Mouse (Mus musculus) kidney, adult 18-20 months (tissue): ENCODE measurements at regions not wholly inside any gene's neighbourhood (a gene's known extent, or its start where the extent isn't known, plus 50 kb on each side); places are given as distances from the start of the nearest gene placed in this dataset.
A peak's percentile ranks its signal among the peaks of the same experiment; 100 is the strongest.

Experiments
- DNase-seq: peaks from one replicate; pipeline ENCODE4 v3.0.0; 2021

DNA sequence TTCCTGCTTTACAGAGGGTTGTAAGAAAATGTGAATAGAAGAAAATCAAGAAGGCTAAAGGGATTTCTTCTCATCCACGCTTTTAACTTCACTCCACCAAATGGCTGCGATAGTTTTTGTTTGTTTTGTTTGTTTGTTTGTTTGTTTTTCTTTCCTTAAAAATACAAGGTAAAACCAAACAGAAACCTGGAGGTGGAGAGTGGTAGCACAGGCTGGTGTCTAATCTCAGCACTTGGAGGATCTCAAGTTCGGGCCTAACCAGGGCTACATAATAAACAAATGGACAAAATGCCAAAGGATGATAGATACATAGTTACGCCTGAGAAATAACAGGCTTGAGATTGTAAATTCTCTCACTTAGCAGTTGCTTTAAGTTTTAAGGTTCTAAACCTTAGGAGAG is 50.8 kb upstream of the Mboat1 start:
- DNase-seq: no peak

DNA sequence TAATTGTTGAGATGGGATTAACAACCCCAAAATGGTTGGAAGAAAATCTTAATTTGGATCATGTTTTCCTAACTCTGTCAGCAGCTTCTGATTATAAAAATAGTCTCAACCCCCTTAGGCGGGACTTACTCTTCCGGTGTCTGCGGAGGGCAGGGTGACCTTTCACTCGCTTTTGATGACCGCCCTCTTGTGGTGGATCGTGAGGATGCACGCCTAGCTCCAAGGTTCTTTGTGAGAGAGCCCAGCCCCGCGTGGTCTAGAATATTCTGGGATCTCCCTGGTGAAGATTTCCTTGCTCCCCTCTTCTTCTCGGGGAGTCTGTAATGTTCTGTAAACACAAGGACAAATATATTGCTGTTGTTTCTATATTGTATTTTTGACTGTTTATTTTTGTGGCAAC is 51.3 kb upstream of the Mboat1 start:
- DNase-seq: peak; percentile 87

DNA sequence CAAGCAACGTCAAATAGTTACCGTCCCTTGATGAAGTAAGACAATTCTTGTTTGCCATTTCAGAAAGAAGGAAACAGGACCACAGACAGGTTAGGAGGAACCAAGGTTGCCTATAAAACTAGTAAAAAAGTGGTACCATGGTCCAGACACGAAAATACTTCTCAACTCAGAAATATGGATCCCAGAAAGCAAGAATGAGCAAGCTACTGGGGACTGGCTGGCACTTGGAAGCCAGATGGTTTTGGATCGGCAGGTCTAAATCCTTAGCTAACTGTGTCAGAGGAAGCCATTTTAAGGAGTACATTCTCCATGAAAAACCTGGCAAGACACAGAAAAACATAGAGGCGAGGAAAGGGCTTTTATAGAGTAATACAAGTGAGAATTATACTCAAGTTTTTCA is 51.9 kb upstream of the Mboat1 start:
- DNase-seq: no peak

DNA sequence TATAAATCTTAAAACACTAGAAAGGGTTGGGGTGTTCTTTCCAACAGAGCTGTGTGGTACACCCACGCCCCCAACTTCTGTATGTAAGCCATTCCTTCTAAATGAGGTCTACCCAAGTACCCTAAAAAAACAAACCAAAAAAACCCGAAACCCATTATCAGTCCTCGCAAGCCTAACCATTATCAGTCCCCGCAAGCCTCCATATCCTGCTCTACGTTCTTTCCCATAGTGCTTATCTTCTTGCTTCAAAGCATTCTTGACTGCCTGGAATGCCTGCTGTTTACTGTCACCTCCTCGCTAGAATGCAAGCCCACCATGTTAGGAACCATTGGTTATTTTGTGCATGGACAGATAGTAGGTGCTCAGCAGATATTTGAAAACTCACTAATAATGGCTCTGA is 52.3 kb upstream of the Mboat1 start:
- DNase-seq: no peak

DNA sequence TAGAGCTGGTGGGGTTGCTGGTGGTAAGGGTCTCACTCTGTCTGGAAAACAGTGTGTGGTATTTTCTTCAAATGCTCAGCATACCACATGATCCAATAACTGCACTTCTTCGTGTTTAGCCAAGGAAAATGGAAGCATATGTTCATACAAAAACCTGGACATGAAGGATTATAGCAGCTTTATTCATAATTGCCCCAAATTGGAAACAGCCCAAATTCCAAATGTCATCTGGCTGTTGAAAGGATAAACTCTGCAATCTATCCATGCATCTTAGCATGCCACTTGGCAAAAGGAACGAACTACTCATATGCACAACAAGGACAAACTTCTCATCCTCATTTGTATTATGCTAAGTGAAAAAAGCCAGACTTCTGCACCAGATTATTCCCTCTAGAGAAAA is 53.5 kb upstream of the Mboat1 start:
- no peak for DNase-seq

DNA sequence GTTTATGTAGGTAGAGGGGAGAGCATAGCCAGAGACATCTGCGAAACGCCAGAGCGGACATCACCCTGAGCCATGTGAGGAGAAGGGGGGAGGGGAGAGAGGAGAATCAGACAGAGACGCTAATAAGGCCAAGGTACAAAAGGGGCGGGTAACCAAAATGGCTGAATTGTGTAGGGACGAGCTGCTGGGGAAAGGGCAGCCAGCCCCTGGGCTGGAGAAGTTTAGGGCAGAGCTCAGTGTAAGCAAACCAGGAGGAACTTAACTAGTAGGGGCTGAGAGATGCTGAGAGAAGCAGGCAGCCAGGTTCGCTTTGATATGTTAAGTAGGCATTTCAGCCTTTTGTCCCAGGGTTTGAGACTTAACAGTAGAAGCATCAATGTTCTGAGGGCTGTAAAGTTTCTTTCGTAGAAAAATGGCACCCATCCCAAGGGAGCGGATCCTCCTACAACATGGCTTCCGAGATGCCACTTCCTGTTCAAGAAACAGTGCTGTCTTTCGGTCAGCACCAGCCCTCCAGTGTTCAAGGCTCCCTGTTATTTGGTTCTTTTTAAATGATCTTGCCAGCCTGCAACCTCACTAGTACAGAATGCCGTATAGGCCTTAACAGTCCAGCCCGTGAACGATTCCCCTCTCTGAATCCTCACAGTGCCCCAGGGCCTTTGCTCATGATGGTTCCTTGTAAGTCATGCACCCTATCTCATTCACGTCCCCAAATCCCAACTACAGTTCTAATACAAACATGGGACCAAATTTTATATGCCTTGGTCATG is 55.4 kb upstream of the Mboat1 start:
- peak; percentile 11 for DNase-seq

DNA sequence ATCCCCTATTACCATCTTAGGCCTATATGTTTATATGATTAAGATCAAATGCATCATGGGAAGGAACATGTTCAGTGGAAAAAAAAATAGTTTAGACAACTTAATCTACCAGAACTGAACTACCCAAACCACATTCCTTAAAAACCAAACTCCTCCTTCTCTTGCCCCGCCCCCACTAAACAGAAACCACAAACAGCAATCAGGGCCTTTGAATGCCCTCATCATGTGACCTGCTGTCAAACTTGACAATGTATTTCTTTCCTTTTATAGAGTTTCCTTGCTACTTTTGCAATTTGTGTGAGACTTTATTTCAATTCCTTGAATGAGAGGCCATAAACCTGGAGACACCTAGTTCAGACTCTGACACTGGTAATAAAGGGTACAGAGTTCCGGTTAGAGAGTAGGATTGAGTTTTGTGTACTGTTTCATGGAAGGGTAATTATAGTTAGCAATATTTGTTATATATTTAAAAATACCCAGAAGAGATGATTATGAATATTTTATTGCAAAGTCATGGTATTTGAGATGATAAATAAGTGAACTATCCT is 61.7 kb upstream of the Mboat1 start:
- DNase-seq: no peak

DNA sequence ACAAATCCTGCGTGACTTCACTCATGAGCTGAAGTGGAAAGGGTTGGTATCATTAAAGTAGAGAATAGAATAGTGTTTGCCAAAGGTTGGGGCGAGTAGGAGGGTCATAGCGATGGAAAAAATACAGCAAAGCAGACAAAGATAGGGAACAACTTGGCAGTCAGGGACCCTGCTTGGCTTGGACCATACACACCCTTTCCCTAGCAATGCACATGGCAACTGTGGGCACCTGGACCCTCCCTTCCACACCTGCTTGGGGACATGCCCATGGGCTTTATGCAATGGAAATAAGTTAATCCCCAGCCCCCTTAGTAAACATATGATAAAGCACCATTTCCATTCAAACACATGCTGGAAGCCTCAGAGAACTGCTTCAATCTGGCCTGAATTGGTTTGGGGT is 62.2 kb upstream of the Mboat1 start:
- DNase-seq: no peak

DNA sequence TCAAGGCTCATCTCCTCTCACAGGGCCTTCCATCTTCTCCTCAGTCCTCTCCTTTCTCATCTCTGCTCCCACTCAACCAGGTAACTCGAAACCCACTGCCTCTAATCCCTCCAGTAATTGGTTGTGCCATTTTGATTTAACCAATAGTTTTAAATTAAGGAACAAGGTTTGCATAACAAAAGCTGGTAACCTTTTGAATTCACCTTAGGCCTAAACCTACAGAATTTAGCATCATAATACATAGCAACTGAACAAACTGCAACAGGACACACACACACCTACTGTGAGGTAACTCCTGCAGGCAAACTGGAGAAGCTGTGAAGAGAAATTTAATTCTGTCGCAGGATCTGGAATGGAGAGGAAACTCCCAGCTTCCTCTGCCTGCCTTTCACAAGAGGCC is 66.9 kb upstream of the Mboat1 start:
- no peak for DNase-seq

DNA sequence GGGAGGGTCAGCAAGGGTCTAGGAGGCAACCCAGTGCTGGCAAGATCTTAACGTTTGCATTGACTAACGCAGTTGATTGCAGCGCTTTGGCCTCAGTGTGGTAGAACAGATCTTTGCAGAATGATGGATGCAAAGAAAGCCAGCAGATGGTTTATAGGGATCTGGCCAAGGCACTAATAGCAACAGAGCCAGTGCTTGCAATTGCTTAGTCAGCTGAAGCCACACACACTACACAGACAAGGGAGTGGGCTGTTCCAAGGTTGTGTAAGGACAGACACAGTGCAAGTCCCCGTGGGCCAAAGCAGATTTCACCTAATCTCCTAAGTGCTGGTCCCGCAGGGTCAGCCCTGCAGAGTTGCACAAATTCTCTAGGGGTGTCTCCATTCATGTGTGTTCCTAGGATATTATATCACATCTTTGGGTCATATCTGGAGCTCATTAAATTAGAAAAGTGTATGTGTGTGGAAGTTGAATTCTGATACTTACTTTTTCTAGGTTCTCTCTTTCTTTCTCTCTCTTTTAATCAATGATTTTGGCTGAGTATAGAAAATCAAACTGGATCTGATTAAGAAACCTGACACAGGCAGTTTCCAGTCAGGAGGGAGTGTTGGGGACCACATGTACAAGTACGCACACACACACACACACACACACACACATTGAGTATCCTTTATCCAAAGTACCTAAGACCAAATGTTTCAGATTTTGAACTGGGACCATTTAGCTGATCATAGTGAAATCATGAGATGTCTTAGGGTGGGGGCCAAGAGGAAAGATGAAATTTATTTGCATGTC is 68.5 kb upstream of the Mboat1 start:
- no peak for DNase-seq

DNA sequence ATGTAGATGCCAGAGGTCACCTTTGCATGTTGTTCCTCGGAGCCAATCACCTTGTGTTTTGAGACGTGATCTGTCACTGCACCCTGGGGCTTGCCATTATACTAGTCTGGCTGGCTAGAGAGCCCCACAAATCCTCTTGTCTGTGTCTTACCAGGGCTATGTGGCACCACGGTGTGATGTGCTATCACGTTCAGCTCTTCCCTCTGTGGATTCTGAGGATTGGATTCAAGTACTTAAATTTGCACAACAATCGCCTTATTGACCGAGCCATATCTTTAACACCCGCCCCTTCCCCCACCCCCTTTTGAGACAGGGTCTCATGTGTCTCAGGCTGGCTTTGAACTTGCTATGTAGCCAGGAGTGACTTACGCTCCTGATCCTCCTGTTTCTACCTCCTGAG is 70.8 kb upstream of the Mboat1 start:
- no peak for DNase-seq

DNA sequence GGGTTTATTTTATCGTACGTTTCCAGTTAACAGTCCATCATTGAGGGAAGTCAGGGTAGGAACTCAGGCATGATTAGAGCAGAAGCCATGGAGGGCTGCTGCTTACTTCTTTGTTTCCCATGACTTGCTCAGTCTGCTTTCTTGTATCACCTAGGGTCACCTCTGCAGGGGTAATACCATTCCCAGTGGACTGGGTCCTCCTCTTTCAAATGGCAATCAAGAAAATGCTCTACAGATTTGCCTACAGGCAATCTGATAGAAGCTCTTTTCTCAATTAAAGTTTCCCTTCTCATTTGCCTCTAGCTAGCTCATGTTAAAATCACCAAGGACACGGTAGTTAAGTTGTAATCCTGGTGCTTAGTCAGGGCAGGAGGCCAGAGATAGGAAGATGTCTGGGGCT is 72.5 kb upstream of the Mboat1 start:
- DNase-seq: no peak

DNA sequence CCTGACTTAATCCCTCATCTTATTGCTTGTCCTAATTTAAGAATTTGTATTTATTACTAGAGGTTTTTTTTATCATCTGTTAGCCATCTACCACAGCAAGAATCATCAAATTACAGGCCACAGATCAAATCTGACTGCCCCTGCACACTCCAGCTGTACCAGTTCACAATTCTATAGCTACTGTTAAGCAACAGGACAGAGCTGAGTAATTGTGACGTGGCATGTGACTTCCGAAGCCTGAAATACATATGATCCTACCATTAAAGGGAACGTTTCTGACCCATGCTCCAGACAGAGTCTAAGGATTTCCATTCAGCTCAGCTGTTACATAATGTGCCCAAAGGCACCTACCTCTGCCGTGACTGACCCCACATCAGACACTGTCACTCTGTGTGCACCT is 74.0 kb upstream of the Mboat1 start:
- DNase-seq: no peak

DNA sequence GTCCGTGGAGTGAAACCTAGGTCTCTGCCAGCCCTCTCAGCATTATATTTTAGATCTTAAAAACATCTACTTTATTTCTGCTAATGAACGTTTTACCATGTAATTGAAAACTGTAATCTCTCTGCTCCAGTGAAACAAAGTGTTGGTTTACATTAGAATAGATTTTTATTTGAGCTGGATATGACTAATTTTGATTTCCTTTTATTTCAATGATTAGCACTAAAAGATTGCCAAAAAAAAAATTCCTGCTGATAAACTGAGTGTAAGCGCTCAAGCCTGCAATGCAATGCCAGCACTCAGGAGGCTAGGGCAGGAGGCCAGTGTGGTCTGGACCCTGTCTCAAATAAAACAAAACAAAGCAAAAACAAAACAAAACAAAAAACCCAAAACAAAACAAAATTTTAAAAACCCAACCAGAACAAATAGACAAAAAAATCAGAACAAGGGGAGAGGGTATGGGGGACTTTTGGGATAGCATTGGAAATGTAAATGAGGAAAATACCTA is 69.3 kb upstream of the E2f3 start:
- DNase-seq: no peak

DNA sequence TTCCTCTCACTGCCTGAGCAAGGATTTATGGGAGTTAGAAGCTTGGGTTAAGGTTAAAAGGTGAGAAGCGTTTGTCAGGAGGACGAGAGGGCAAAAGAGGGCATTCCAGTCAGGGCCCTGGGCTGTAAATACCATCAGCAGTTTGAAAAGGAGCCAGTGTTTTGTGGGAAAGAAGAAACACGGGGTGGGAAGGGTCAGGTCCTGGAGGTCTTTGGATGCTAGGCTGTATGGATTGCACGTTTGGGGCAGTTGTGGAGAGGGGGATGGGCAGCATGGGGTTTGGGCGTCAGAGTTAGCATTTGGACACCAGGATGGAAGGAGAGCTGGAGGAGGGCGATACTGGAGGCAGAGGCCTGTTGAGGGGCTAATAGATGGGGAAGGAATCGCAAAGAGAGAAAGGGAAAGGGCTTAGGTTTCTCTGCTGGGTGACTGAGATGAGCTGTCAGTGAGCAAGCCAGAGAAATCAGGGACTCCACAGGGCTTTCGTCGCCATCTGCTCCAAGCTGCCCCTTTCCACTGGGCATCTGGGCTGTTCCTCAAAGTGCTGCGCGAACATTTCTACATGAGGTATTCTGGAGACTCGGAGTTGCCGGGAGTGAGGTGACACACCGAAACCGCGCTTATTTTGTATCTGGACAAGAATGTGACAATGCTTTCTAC is 66.2 kb upstream of the E2f3 start:
- no peak for DNase-seq

DNA sequence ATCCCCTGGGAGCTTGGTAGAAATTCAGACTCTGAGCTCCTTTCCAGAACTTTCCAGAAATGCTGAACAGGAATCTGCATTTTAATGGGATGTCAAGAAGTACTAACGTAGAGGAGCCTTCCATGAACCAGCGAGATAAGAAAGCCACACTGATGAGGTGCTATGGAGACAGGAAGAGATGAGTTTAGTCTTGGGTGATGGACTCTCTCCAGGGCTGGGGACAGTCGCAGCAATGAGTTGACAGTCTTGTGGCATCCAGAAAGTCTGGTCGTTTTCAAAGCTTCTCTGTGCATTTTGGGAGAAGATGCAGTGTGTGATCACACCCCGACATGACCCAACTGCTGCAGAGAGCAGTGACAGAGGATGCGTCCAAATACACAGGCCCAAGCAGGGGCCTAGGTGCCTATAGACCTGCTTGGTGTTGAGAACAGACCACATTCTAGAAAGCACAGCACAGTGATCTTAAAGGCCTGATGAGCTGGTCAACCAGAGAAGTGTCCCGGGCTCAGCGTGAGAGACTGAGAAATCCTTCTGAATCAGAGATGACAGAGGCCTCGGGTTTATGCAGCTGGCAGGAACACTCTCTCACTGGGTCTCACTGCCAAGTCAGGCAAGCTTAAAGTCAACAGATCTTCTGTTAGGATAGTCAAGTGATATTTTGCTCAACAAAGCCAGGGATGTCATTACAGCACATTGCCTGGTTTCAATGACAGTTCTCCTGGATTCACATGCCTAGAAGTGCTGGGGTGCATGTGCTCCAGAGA is 65.1 kb upstream of the E2f3 start:
- no peak for DNase-seq

DNA sequence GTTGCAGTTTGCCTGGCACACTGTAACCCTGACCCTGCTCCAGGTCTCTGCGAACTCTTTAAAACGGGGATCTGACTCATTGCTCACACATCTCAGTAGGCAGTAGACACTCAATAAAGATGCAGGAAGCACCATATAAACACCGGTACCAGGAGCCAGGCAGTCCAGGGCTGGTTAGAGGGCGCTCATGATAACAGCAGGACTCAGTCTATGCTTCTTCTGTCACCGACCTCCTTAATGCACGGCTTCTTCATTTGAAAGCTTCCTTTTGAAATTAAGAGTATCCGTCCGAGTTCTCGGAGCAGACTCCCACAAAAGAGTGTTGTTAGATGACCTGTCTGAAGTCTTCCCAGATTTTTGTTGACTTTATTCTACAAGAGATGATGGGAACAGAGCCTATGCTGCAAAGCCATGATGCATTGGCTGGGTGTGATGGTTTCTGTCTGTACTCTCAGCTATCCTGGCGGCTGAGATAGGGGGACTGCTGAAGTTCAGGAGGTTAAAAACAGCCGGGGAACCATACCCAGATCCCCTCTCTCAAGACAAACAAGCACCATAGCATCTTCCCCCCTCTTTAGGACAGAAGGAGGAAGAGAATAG is 62.5 kb upstream of the E2f3 start:
- no peak for DNase-seq

DNA sequence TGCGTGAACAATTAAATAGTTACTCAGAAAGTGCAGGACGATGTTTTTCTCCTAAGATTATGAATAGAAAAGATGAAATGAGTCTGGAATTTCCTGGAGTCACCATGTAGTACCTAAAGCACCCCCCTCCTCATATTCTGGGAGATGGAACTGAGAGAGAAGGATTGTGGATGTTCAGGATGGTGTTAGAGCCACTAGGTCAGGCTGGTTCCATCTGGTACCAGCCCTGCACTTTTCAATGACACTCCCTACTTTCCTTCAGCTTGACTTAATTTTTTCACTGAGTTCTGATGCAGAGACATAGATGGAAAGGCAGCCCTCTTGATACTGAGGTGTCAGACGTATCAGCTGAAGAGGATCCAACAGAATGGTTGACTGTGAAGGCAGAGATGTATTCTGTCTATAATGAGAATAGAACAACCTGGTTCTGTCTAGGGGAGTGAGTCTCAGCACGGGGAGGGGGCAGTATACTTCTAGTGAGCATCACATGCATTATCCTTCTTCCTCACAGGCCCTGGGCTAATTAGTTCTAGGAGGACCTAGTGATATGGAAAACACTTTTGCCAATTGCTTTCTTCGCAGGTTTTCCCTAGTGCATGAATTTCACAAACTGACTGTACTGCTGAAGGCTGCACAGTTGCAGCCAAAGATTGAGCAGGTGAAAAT is 60.8 kb upstream of the E2f3 start:
- DNase-seq: no peak

DNA sequence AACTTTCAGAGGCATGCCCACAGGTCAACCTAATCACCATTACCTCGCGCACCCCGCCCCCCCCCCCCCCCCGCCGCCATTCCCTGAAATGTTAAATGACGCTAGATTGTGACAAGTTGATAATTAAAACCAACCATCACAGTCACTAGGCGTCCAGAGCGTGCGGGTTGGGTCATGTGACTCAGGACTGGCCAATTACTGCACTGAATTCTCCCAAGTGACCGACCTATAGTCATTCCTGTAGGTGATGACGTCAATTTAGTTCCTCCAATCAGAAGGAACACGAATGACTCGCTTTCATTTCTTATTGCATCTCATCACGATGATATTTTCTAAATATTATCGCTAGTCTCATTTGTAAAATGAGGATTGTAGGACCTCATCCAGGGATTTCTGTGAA is 60.2 kb upstream of the E2f3 start:
- DNase-seq: no peak

DNA sequence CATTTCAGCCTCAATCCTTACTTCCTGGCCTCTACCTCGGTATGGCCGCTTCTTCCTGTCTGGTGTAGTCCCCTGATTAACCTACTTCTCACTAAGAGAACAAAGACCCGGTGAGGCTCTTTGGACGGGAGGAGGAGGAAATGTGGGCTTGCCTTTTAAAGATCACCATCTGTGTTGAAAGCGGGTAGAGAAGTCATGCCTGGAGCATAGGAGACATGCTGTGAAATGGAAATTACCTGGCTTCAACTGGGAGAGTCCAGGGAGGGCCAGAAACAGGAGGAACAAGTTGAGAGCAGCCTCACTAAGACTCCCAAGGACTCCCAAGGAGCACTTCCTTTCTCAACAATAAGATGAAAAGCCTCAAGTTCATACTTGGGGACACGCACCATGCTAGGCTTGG is 59.4 kb upstream of the E2f3 start:
- no peak for DNase-seq

DNA sequence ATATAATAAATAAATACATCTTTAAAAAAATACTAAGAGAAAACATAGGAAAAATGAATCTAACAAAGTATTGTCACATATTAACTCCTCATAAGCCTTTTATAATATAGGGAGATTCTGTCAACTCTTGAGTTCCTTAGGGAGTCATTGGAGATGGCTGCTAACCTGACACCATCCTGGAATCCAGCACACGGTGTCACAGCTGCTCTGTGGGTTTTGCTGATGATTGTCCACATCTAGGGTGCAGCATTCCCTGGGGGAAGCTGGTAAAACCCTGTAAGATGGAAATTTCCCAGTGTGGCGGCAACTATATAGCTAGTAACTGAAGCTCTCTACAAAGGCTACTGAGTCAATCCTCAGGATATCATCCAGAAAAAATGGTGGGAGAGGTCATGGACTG is 58.9 kb upstream of the E2f3 start:
- DNase-seq: no peak
